Mouse (Mus musculus): ENCODE results near the gene Calb2.

GRCm38 (mm10) chr8:110183748-110184147 lies 15.7 kb upstream of the Calb2 start:
- TF ChIP-seq CTCF (IDR thresholded peaks at IDR 0.05; ENCODE audit: borderline replicate concordance, insufficient read depth, low read length) (no peak), POLR2A (IDR thresholded peaks at IDR 0.05; ENCODE audit: low read depth, low read length) (no peak)

Data from embryonic fibroblast, embryonic 13.5 days (primary cell).